Mouse (Mus musculus) stomach, postnatal 0 days (tissue): ENCODE measurements around the gene Nphp1.

Source experiments
- CTCF ChIP-seq: IDR thresholded peaks from 2 replicates; pipeline ENCODE4 v1.5.1; 2016; ENCODE audit warnings: antibody characterized with exemption, low read depth, mild to moderate bottlenecking, moderate library complexity
- EP300 ChIP-seq: optimal IDR thresholded peaks from 2 replicates; pipeline ENCODE3; 2016; ENCODE audit warnings: antibody characterized with exemption

GRCm38 (mm10) chr2:127787226-127787625 lies 1.5 kb downstream of the Nphp1 start:
- no peak for TF ChIP-seq CTCF
- no peak for TF ChIP-seq EP300
